Mouse (Mus musculus) urinary bladder, postnatal 4 days (tissue): ENCODE data around the gene Serpina10.
"Not testable (repeated sequence)": the region's sequence is repeated elsewhere in the genome, so short reads cannot be mapped to it uniquely, and the experiment has no call there.

ENCODE experiments used
- DNase-seq, 2 experiments: peaks; one replicate each; pipeline ENCODE4 v3.0.0; 2021 to 2022; ENCODE audit warnings: low spot score in 2 of 2

Serpina10 gene

DNA sequence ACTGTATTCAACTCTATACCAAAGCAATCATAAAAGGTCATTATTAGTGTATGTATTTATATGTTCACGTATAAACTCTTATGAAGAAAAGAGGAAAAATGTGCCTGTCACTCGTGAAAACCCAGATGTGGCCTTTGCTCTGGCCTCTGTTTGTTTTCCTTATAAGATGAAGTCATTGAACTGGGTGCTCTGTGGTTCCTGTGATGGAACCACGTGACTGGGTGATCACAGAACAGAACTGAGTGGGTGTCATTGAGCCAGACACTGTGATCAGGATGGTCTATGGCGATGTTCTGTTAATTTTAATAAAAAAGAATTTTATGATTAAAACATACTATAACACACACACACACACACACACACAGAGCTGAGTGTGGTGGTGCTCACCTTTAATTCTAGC, 15.5 kb downstream of the Serpina10 start:
- no peak for DNase-seq

GRCm38 (mm10) chr12:103615141-103615540, 16.1 kb downstream of the Serpina10 start:
- DNase-seq: no peak

DNA sequence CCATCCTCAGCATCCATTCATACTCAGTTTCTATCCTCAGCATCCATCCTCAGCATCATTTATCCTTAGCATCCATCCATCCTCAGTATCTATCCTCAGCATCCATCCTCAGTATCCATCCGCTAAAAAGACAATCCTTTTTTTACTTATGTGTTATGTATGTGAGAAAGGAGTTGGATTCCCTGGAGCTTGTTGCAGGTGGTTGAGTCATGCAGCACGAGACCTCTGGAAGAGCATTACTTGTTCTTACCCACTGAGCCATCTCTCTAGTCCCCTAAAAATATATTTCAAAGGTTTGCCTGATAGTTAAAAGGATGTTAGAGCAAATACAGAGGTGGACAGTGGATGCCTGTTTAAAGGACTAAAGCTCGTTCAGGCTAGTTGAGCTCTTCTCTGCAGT, 29.4 kb downstream of the Serpina10 start:
- DNase-seq: no peak

GRCm38 (mm10) chr12:103600364-103600763, 30.9 kb downstream of the Serpina10 start:
- no peak for DNase-seq

DNA sequence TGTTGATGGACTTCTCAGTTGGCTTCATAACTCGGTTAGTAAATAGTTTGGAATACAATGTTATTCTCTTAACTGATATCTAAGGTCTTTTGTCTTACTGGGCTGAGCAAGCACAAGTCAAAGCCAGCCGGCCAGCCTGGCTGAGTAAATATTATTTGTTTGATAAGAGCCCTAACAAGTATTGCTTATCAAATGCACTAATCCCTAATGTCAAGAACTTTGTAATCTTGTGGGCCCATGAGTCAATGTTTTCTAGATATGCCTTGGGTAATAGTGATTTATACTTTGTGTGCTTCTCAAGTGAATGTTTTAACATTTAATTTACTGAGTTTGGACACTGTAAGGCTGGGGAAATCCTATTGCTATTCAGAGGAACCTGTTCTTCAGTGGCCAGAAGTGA, 32.8 kb downstream of the Serpina10 start:
- DNase-seq: no peak

DNA sequence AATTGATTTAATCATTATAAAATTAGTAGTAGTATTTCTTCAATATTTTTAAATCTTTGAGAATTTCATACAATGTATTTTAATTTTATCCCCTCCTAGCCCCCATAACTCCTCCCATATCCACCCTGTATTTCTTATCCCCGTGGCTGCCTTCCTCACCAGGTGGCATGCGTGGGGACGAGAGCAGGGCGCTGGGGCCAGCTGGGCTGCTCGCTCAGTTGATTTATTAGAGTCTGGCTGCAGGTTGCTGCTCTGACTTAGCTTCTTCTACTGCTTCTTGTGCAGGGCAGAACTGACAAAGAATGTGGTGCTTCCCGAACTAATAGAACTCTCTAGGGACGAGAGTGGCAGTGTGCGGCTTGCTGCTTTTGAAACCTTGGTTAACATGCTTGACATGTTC, 47.5 kb downstream of the Serpina10 start:
- no peak for DNase-seq

DNA sequence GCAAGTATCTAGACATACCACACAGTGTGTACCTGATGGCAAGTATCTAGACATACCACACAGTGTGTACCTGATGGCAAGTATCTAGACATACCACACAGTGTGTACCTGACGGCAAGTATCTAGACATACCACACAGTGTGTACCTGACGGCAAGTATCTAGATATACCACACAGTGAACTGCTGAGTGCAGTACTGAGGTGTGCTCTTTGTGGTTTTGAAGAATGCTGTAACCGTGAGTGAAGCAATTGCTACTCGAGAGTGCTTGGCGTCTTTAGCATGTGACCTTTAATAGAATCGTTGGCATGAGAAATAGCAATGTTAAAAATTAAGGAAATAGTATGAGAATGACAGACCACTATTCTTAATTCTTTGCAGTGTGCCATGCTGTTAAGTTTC, 53.1 kb downstream of the Serpina10 start:
- DNase-seq: not testable (repeated sequence)

DNA sequence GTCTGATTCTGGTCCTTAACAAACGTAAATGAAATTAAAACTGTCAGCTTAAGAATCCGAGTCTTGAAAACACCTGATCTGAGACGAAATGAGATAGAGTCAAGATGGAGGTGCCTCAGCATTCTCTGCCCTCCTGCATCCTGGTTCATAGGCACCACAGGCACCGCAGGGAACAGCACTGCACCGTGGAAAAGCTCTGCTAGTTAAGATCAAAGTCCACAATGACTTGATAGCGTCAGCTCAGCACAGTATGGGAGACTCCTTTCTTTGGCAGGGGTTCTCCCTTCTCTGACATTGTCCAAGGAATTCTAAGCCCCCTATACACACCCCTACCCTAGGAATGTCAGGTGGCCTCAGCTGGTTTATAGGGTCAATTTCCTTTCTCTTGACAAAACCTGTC, 61.6 kb downstream of the Serpina10 start:
- no peak for DNase-seq

- no peak for DNase-seq
Measured at GRCm38 (mm10) chr12:103567129-103567528, 64.1 kb downstream of the Serpina10 start.

GRCm38 (mm10) chr12:103565151-103565550, 66.1 kb downstream of the Serpina10 start:
- no peak for DNase-seq
